ENCODE assay signal across 8 mouse cellular contexts in the genomic region with DNA sequence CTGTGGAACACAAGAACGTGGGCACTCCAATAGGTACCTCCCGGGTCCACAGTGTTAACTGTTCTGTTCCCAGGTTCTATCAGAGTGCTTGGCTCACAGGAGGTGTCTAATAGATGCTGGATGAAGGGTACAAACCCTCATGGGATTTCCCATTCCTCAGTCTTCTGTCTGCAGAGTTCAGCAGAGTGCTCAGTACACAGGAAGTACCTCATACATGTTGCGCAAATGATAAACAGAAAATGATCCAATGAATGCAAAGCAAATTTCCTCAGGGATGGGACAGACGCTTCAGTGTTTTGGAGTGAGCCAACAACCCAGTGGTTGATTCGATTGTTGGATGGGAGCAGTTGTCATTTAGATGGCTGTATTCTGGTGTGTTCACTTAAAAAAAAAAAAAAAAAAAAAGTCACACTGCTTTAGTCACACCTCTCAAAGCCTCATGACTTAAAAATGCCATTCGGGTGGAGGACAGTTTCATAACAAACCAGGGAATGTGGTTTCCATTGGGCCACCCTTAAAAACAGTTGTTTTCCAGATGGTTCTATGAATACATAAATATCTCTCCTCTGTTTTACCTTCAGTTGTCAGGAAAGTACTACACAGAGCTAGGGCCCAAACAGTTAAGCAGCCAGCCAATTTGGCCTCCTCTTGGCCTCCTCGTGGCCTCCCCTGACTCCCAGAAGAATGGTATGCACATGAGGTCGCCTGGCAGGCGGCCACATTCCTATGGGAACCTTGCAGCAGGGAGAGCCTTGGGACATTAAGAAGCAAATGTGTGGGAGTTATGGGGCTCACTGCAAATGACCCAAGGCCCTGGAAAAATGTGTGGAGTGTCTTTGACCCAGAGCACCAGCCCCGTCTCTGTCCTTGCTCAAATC.
DNase-seq lines count a peak whose midpoint lies in the region; ATAC-seq lines count a peak whose summit lies in the region.

No protein-coding gene starts in this region.

- H3K27ac ChIP-seq in limb, embryonic 10.5 days, result 0 out of 2 replicates have a peak overlapping the region, but pooled peaks have one; percentile 23

- H3K27me3 ChIP-seq in limb, embryonic 10.5 days (ENCODE audit: low read depth, poor library complexity, severe bottlenecking), result no peaks in the 10 kb centered on the region

- H3K4me3 ChIP-seq in limb, embryonic 10.5 days, result no peak overlapping the region

- 76% methylated on average over 10 of the region's 10 CpGs for WGBS in limb, embryonic 10.5 days

- DNase-seq in urinary bladder, postnatal 4 days (ENCODE audit: low spot score in 2 of 2), result peak; percentile 66 to 68
- no peak for DNase-seq in urinary bladder, adult 18-20 months (ENCODE audit: low spot score in 2 of 2)
- peak; percentile 41 to 49 for DNase-seq in heart, adult 9 months (ENCODE audit: low spot score in 2 of 2)
- DNase-seq in limb, embryonic 10.5 days (ENCODE audit: low spot score), result no peak
- peak; percentile 20 for DNase-seq in yolk sac, embryonic 10.5 days (ENCODE audit: low spot score)
- no peak for DNase-seq in layer of hippocampus, postnatal 10 days (ENCODE audit: low spot score in 2 of 2)
- DNase-seq in right cerebral cortex, postnatal 4 days, result no peak

- no peaks in the 10 kb centered on the region for H3K36me3 ChIP-seq in limb, embryonic 10.5 days

- H3K4me1 ChIP-seq in limb, embryonic 10.5 days, result peaks cover 5% of the 10 kb centered on the region; the same call in 1 of the 2 replicates

- no peaks in the 10 kb centered on the region for H3K9me3 ChIP-seq in limb, embryonic 10.5 days (replicated peaks)

- ATAC-seq in frontal cortex, adult (ENCODE audit: low TSS enrichment), result no peak

Comparison
In these comparisons a context has a peak if more than half of its experiments do, and no peak if none do; other contexts are left out.
1. DNase-seq: peak in urinary bladder, postnatal 4 days (2 of 2), heart, adult 9 months (2 of 2) and yolk sac, embryonic 10.5 days (single experiment); none in urinary bladder, adult 18-20 months (0 of 2), limb, embryonic 10.5 days (single experiment), layer of hippocampus, postnatal 10 days (0 of 2) and right cerebral cortex, postnatal 4 days (single experiment).